Mouse (Mus musculus): ENCODE measurements at regions not wholly inside any gene's neighbourhood (a gene's known extent, or its start where the extent isn't known, plus 50 kb on each side); places are given as distances from the start of the nearest gene placed in this dataset.

GRCm38 (mm10) chr1:94642296-94642695, 589.9 kb upstream of the Pdcd1 start:
- no peaks in the 10 kb centered on the region for H3K4me1 ChIP-seq (ENCODE audit: insufficient read depth, low read depth, low read length)
- ATAC-seq (ENCODE audit: extremely low read depth, insufficient number of reproducible peaks, low FRiP score, poor library complexity, severe bottlenecking) (no peak), DNase-seq (ENCODE audit: low spot score) (no peak)
- H3K4me3 ChIP-seq (ENCODE audit: low read depth, low read length): no peak overlapping the region
- no peak for TF ChIP-seq GATA1 (IDR thresholded peaks at IDR 0.05; ENCODE audit: borderline replicate concordance, low read length)
- TF ChIP-seq POLR2AphosphoS5 (IDR thresholded peaks at IDR 0.05; ENCODE audit: insufficient replicate concordance, low read depth, low read length): no peak
- no peak for TF ChIP-seq TAL1 (conservative IDR thresholded peaks at IDR 0.05; ENCODE audit: low read depth, low read length)
- TF ChIP-seq GATA2 (IDR thresholded peaks at IDR 0.05; ENCODE audit: borderline replicate concordance, low read depth, low read length): no peak
- no peak for TF ChIP-seq CTCF (IDR thresholded peaks at IDR 0.05; ENCODE audit: low read depth, low read length)
- H3K36me3 ChIP-seq (replicated peaks): no peaks in the 10 kb centered on the region
- no peaks in the 10 kb centered on the region for H3K27me3 ChIP-seq (ENCODE audit: insufficient read depth, low read length)
- no peaks in the 10 kb centered on the region; the same call in 1 of the 2 replicates for H3K9me3 ChIP-seq (replicated peaks)

- Histone ChIP-seq H3K4me1 (ENCODE audit: insufficient read depth, low read depth, low read length) (no peaks in the 10 kb centered on the region), H3K27me3 (ENCODE audit: insufficient read depth, low read length) (no peaks in the 10 kb centered on the region), H3K4me3 (ENCODE audit: low read depth, low read length) (no peak overlapping the region), H3K36me3 (replicated peaks) (no peaks in the 10 kb centered on the region), H3K9me3 (replicated peaks) (peaks cover 2% of the 10 kb centered on the region; the same call in 1 of the 2 replicates)
- TF ChIP-seq CTCF (IDR thresholded peaks at IDR 0.05; ENCODE audit: low read depth, low read length): no peak
- no peak for TF ChIP-seq POLR2AphosphoS5 (IDR thresholded peaks at IDR 0.05; ENCODE audit: insufficient replicate concordance, low read depth, low read length)
- TF ChIP-seq TAL1 (conservative IDR thresholded peaks at IDR 0.05; ENCODE audit: low read depth, low read length): no peak
- no peak for TF ChIP-seq GATA2 (IDR thresholded peaks at IDR 0.05; ENCODE audit: borderline replicate concordance, low read depth, low read length)
- TF ChIP-seq GATA1 (IDR thresholded peaks at IDR 0.05; ENCODE audit: borderline replicate concordance, low read length): no peak
- DNase-seq (ENCODE audit: low spot score): no peak
- ATAC-seq (ENCODE audit: extremely low read depth, insufficient number of reproducible peaks, low FRiP score, poor library complexity, severe bottlenecking): no peak
Observed at GRCm38 (mm10) chr1:94658218-94658617, 605.9 kb upstream of the Pdcd1 start.

GRCm38 (mm10) chr1:94671641-94672040, 619.3 kb upstream of the Pdcd1 start:
- no peak for DNase-seq (ENCODE audit: low spot score)
- H3K36me3 ChIP-seq (replicated peaks): no peaks in the 10 kb centered on the region
- no peak overlapping the region for H3K4me3 ChIP-seq (ENCODE audit: low read depth, low read length)
- 0 out of 2 replicates have a peak, but pooled peaks cover 2% of the 10 kb centered on the region for H3K9me3 ChIP-seq (replicated peaks)
- H3K4me1 ChIP-seq (ENCODE audit: insufficient read depth, low read depth, low read length): no peaks in the 10 kb centered on the region
- ATAC-seq (ENCODE audit: extremely low read depth, insufficient number of reproducible peaks, low FRiP score, poor library complexity, severe bottlenecking): no peak
- no peak for TF ChIP-seq CTCF (IDR thresholded peaks at IDR 0.05; ENCODE audit: low read depth, low read length)
- no peak for TF ChIP-seq GATA1 (IDR thresholded peaks at IDR 0.05; ENCODE audit: borderline replicate concordance, low read length)
- no peak for TF ChIP-seq GATA2 (IDR thresholded peaks at IDR 0.05; ENCODE audit: borderline replicate concordance, low read depth, low read length)
- no peak for TF ChIP-seq POLR2AphosphoS5 (IDR thresholded peaks at IDR 0.05; ENCODE audit: insufficient replicate concordance, low read depth, low read length)
- TF ChIP-seq TAL1 (conservative IDR thresholded peaks at IDR 0.05; ENCODE audit: low read depth, low read length): no peak
- H3K27me3 ChIP-seq (ENCODE audit: insufficient read depth, low read length): no peaks in the 10 kb centered on the region

- H3K9me3 ChIP-seq (replicated peaks): peaks cover 5% of the 10 kb centered on the region; the same call in 1 of the 2 replicates
- H3K27me3 ChIP-seq (ENCODE audit: insufficient read depth, low read length): no peaks in the 10 kb centered on the region
- no peaks in the 10 kb centered on the region for H3K4me1 ChIP-seq (ENCODE audit: insufficient read depth, low read depth, low read length)
- no peak overlapping the region for H3K4me3 ChIP-seq (ENCODE audit: low read depth, low read length)
- DNase-seq (ENCODE audit: low spot score) (no peak), ATAC-seq (ENCODE audit: extremely low read depth, insufficient number of reproducible peaks, low FRiP score, poor library complexity, severe bottlenecking) (peak; percentile 37)
- no peaks in the 10 kb centered on the region for H3K36me3 ChIP-seq (replicated peaks)
- TF ChIP-seq GATA2 (IDR thresholded peaks at IDR 0.05; ENCODE audit: borderline replicate concordance, low read depth, low read length): no peak
- no peak for TF ChIP-seq TAL1 (conservative IDR thresholded peaks at IDR 0.05; ENCODE audit: low read depth, low read length)
- no peak for TF ChIP-seq GATA1 (IDR thresholded peaks at IDR 0.05; ENCODE audit: borderline replicate concordance, low read length)
- TF ChIP-seq POLR2AphosphoS5 (IDR thresholded peaks at IDR 0.05; ENCODE audit: insufficient replicate concordance, low read depth, low read length): no peak
- TF ChIP-seq CTCF (IDR thresholded peaks at IDR 0.05; ENCODE audit: low read depth, low read length): no peak
Observed at GRCm38 (mm10) chr1:94700517-94700916, 612.9 kb upstream of the Fam174a start.

GRCm38 (mm10) chr1:94701688-94702087, 611.7 kb upstream of the Fam174a start:
- Histone ChIP-seq H3K27me3 (ENCODE audit: insufficient read depth, low read length) (no peaks in the 10 kb centered on the region), H3K9me3 (replicated peaks) (peaks cover 5% of the 10 kb centered on the region; the same call in 1 of the 2 replicates), H3K36me3 (replicated peaks) (no peaks in the 10 kb centered on the region), H3K4me3 (ENCODE audit: low read depth, low read length) (no peak overlapping the region), H3K4me1 (ENCODE audit: insufficient read depth, low read depth, low read length) (no peaks in the 10 kb centered on the region)
- TF ChIP-seq POLR2AphosphoS5 (IDR thresholded peaks at IDR 0.05; ENCODE audit: insufficient replicate concordance, low read depth, low read length) (no peak), TAL1 (conservative IDR thresholded peaks at IDR 0.05; ENCODE audit: low read depth, low read length) (no peak), CTCF (IDR thresholded peaks at IDR 0.05; ENCODE audit: low read depth, low read length) (no peak), GATA1 (IDR thresholded peaks at IDR 0.05; ENCODE audit: borderline replicate concordance, low read length) (no peak), GATA2 (IDR thresholded peaks at IDR 0.05; ENCODE audit: borderline replicate concordance, low read depth, low read length) (no peak)
- DNase-seq (ENCODE audit: low spot score): no peak
- peak; percentile 32; the same call in 1 of the 2 replicates for ATAC-seq (ENCODE audit: extremely low read depth, insufficient number of reproducible peaks, low FRiP score, poor library complexity, severe bottlenecking)

- no peaks in the 10 kb centered on the region for H3K27me3 ChIP-seq (ENCODE audit: insufficient read depth, low read length)
- ATAC-seq (ENCODE audit: extremely low read depth, insufficient number of reproducible peaks, low FRiP score, poor library complexity, severe bottlenecking): no peak
- no peak overlapping the region for H3K4me3 ChIP-seq (ENCODE audit: low read depth, low read length)
- DNase-seq (ENCODE audit: low spot score): no peak
- TF ChIP-seq CTCF (IDR thresholded peaks at IDR 0.05; ENCODE audit: low read depth, low read length) (no peak), POLR2AphosphoS5 (IDR thresholded peaks at IDR 0.05; ENCODE audit: insufficient replicate concordance, low read depth, low read length) (no peak), GATA1 (IDR thresholded peaks at IDR 0.05; ENCODE audit: borderline replicate concordance, low read length) (no peak)
- peaks cover 6% of the 10 kb centered on the region for H3K9me3 ChIP-seq (replicated peaks)
- H3K36me3 ChIP-seq (replicated peaks): no peaks in the 10 kb centered on the region
- no peaks in the 10 kb centered on the region for H3K4me1 ChIP-seq (ENCODE audit: insufficient read depth, low read depth, low read length)
Observed at GRCm38 (mm10) chr1:94712812-94713211, 600.6 kb upstream of the Fam174a start.
